Mouse (Mus musculus): ENCODE results near the gene Ccdc159.

Ccdc159 gene

DNA sequence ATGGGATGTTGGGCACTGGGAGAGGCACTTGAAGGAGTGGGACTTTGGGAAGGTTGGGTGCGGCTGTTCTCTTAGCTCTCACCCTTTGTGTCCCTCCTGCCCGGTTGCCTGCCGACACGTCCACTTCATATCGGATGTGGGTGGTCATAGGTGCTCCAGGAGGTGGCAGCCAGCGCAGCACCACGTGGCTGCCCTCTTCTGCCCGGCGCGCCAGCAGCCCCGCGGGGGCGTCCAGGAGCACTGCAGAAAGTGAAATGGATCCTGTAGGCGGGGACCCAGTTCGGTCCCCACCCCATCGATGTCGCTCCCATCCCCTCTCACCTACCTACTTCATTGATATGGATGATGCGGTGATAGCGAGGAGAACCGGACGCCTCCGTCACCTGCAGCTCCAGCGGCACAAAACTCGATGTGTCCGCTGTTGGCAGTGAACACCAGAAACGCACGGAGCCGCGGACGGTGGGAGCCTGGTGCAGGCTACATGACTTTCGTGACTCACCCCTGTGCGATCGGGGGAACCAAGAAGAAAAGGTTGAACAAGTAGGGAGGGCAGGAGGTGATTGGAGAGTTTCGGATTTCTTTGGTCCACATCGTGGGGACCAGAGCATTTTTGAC lies 34.2 kb downstream of the Ccdc159 start:
- no peak for DNase-seq (ENCODE audit: low read depth, low spot score)

DNA sequence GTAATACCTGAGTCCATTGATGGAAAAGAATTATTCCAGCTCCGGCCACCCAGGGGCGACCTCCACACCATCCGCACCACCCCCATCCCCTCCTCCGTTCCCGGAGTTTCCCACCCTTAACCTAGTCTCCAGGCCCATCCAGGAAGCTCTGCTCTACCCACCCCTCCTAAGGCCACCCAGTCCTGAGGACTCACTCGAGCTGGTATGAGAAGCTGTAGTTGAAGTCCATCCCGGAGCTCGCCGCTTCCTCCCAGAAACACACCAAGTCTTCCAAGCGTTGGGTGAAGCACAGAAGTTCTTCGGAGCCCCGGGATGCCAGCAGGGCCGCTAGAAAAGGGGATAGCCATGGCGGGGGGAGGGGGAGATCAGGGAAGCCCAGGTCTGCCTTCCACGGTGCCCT lies 34.7 kb downstream of the Ccdc159 start:
- DNase-seq (ENCODE audit: low read depth, low spot score), result no peak

DNA sequence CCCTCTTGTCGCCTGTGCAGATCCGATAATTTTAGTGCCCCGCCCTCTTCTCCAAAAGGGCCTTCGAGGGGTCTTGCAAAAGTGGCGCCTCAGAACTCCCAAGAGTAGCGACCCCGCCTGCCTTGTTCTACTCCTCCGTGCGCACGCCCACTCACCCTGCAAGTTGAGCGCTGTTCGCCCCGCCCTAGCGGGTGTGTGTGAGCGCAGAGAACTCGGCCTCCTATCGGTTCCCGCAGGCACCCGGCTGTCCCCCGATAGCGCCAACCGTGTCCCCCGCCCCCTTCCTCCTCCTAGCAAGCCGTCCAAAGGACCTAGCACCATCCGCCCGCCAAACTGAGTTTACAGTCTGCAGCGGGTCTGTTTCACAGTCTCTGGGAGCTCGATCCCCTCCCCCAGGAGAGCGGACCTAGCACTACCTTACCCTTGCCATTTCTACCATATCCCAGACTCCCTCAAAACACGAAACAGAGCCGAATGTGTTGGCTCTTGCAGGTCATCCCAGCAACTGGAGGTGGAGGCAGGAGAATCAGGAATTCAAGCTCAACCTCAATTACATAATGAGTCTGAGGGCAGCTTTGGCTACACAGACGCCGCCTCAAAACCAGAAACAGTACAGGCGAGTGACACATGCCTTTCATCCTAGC lies 35.3 kb downstream of the Ccdc159 start:
- DNase-seq (ENCODE audit: low read depth, low spot score), result peak; percentile 85

DNA sequence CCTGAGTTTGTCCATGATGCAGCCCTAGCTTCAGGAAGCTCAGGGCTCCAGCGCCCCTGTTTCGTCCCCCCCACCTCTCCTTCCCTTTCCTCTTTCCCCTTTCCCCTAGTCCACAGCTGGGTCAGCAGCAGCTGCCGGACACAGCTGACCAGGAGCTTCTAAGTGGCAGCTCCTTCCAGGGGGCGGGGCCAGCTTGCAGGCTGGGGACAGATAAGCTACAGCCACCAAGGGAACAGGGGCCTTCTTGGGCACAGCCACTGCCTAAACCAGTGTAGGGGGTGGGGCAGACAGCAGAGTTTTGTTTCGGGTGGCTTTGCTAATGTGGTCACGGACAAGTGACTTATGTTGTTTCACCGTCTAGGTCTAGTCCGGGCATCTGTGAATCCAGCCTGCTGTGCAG lies 36.1 kb downstream of the Ccdc159 start, which contains the start of gene Epor:
Gene Epor, minus strand, starts transcription at position 90 of the 400 bp plus-strand sequence.
- no peak for DNase-seq (ENCODE audit: low read depth, low spot score)

DNA sequence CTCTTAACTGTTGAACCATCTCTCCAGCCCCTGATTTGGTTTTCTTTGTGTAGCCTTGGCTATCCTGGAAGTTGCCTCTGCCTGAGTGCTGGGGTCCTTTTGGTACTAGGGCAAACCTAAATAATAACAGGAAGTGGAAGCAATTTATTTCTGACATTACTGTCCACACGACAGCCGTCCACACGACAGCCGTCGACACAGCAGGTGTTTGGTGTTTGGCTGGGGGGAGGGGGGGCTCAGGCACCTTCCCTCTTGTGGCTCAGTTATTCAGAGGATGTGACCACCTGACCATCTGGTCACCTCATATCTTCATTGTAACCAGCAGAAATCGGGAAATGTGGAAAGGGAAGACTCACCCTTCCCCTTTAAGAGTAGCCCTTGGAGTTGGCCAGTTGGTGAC lies 41.6 kb downstream of the Ccdc159 start:
- no peak for DNase-seq (ENCODE audit: low read depth, low spot score)

DNA sequence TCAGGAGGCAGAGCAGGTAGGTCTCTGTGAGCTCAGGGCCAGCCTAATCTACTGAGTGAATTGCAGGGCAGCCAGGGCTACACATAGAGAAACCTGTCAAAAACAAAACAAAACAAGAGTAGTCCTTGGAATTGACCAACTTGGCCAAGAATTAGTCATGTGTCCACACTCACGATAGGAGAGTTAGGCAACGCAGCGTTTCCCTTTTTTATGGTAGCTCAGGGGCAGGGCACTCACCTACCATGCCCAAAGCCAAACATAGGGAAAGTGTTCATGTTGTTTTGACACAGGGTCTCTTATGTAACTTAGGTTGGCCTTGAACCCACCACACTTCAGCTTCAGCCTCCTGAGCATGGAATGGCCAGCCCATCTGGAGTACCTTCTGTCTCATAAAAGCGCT lies 42.0 kb downstream of the Ccdc159 start:
- DNase-seq (ENCODE audit: low read depth, low spot score), result no peak

DNA sequence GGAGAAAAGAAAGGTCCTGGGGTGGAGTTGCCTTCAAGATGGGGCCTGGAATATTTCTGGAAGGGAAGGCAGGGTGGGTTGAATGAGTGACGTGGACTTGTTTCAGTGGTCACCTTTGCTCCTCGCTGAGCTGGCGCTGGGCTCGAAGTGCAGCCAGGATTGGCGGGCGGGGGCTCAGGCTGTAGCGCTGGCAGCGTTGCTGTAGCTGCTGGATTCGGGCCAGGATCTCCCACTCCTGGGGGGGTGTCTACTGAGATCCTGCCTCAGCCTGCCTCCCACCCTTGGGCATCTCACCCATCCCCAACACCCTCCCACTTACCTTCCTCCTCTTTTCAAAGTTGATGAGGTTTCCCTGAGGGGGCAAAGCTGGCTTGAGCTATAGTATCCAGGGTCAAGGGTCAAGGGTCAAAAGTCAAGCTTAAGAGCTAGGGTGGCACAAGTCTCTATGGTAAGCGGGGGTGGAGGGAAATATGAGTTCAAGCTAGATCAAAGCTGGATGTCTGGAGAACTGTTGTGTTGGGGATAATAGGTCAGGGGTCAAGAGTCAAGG lies 49.4 kb downstream of the Ccdc159 start:
- no peak for DNase-seq (ENCODE audit: low read depth, low spot score)

DNA sequence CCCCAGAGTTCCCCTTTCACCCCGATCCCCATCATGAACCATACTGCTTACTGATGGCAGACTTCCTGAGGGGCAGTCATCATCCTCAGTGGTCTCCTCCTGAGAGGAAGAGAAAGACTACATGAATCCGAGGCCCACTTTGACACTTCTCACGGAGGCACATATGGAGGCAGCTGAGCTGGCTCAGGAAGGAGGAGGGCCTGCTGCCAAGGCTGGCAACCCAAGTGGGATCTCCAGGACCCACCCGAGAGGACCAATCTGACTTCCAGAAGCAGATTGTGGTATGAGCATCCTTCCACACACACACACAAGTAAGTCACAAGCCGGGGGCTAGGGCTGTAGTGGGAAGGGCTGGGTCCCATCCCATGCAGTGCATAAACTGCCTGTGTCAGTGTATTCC lies 50.1 kb downstream of the Ccdc159 start:
- no peak for DNase-seq (ENCODE audit: low read depth, low spot score)

DNA sequence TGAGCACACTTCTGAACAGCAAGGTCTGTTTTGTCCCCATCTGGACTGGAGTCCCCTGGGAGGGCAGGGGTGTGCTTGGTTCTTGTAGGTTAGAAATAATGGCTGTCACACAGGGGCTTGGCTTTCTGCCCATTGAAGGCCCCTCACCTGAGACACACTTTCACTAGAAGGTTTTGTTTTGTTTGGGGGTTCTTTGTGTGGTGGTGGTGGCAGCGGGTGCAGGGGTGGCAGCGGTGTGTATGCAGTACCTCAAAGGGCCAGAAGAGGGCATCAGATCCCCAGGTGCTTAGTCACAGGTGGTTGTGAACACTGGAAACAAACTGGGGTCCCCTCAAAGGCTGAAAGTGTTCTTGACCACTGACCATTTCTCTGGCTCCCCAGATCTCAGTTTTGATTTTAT lies 50.7 kb downstream of the Ccdc159 start:
- peak; percentile 49 for DNase-seq (ENCODE audit: low read depth, low spot score)

DNA sequence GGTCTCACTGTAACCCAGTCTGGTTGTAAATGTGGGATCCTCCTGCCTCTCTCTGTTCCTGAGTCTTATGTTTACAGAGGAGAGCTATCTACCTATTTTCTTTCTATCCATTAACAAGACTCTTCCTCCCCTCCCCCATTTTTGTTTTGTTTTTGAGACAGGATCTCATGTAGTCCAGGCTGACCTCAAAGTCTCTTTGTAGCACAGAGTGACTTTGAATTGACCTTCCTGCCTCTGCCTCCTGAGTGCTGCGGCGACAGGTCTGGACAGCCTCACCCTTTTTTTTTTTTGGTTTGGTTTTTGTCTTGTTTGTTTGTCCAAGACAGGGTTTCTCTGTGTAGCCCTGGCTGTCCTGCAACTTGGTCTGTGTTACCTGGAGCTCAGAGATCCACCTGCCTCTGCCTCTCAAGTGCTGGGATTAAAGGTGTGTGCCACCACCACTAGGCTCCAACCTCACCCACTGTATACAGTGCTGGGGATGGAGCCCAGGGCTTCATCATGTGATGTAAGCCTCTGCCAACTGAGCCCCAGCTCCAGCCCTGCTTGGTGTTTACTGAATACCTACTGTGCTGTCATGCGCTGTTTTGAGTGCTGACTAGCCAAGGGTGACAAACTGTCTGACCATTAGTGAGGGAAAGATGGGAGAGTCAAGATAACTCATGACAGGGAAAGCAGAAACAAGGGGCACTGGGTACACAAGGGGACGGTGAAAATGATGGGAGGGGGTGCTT lies 51.3 kb downstream of the Ccdc159 start:
- DNase-seq (ENCODE audit: low read depth, low spot score), result peak; percentile 62

DNA sequence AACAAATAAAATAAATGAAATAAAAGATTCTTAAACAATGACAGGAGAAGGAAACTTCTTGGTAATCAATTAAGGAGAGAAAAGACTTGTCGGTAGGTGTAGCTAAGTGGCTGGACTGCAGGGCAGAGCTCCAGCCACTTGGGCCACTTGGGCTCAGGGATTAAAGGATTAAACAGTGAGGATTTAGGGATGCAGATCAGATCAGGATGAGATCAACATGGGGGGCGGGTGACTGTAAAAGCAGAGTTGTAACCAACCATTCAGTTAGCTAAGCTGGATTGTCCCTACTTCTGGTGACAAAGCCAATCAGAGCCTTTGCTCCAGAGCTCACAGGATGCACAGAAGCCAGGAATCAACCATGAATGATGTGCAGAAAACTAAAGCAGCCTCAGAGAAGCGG lies 56.6 kb downstream of the Ccdc159 start:
- no peak for DNase-seq (ENCODE audit: low read depth, low spot score)

Measured in R1 (cell line).